Mouse (Mus musculus) MEL-GATA-1-ER (cell line): Measurements from ENCODE around the gene Pmp22.

Experiments
- DNase-seq: peaks from one replicate; pipeline ENCODE4 v3.0.0-alpha.2; 2012; ENCODE audit warnings: low read depth; ENCODE audit errors: extremely low read depth

Gene Pmp22

DNA sequence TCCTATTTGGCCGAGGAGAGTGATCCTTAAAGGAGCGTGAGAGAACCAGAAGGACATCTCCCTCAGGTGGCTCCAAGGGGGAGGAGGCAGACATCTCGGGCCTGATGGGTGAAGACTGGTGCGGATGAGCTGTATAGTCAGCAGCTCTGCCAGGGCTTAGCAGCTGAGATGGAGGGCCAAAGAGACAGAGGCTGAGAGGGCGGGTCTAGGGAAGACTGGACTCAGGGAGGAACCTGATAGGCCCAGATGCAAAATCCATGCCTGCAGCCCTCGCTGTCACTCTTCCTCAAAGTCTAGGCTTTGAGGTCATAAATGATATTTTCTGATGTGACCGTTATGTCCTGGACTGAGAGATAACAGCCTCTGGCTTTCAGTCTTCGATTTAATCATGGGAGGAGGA lies 1.8 kb upstream of the Pmp22 start:
- DNase-seq = no peak

DNA sequence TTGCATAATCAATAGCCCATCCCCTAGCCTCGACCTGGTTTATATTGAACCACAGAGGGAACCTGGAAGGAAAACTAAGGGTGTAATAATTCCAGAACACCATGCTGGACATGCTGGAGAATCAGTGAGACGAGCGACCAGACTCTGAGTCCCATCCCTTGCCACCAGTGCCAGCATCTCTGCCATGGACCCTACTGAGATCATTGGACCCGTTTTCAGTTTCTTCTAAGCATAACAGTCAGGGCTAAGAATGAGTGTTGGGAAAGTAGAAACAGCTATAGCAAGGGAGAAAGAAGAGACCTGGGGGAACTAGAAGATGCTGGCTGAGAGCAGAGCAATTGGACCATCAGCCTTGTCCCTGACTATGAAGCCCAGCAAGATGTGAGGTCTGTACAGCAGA lies 1.3 kb upstream of the Pmp22 start:
- no peak for DNase-seq

DNA sequence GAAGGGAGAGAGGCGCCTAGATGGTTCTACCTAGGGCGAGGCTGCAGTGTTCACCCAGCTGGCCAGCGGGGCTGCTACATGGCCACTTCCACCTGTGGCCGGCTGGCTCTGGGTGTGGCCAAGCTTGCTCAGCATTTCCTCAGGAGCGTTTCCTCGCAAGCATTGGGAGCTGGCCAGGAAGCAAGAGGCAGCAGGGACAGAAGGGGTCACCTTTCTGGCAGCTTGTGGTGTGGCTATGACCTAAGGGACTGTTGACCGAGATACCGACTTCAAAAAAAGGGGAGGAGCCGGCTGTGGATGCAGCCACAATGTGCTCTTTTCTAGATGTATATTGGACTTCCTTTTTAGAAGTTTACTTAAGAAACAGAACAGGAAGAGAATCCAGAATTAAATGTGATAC lies 593 bp downstream of the Pmp22 start:
- DNase-seq = no peak

DNA sequence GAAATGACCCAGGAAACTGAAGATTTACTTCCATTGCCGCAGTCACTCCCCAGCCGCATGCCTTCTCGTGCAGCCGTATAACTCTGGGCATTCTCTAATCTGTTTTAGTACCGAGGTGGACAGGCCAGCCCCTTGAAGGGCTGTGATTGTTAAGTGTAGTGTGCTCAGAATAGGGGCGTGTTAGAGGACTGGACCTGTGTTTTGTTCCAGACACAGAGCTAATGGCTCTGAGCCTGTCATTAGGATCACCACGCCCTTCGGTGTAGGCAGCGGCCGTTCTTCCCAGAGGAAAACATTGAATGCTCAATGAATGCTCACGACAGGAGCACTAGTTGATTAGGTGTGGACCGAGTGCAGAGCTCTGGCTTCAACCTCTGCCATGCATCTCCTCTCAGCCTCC lies 1.1 kb downstream of the Pmp22 start:
- no peak for DNase-seq

DNA sequence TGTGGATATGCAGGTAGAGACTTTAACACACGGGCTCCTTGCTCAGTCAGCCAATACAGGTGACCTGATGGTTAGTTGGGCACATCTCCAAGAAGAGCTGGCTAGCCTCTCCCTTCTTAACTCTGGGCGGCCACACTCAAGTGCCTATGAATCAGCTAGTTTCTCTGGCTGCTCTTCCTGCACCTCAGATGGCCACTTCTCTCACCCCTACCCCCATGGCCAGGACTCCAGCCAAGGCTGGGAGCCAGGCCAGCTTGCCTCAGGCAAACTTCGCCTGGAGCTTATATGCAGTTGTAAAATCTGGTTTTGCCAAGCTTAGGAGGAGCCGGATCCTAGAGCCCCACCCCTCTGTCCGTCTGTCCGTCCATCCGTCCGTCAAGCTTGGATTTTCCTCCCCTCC lies 1.7 kb downstream of the Pmp22 start:
- no peak for DNase-seq

DNA sequence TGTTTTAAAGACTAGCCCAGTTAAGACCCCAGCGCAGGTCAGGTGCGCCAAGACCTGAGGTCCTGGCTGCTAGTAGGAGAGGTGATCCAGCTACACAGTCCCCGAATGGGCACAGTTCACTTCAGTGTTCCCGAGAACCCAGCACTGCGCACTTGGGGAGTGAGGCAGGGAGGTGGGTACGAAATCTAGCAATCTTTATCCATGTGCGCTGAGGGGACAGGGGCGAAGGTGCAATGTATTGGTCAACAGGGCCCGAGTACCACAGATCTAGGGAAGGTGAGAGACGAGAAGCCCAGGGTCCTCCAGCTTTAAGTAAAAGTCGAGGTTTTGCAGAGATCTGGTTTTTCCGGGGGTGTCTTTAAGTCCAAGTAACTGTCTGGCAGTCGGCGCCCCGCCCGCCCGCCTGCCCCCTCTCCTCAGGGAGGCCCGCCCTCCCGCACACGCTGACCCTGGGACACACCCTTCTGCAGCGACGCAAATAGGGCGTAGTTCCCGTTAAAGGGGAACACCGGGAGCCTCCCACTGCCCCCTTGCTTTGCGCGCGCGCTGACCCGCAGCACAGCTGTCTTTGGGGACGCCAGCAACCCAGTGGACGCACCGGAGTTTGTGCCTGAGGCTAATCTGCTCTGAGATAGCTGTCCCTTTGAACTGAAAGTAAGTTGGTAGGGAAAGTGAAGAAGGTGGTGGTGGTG lies 2.4 kb downstream of the Pmp22 start:
- DNase-seq = no peak

DNA sequence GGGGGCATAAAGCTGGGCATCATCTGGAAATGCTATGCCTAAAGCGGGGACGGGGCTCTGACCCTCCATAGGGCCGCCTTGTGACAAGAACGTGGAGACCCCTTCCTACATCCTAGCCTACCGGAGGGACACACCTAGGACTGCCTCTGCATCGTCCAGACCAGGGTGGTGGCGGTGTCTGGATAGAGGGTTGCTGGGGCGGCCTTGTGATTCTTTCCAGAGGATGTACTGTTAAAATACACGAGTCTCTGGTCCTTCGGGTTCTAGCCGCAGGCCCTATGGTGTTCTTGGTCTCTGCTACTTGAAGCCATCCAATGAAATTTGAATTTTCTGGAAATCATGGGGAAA lies 2.9 kb downstream of the Pmp22 start:
- DNase-seq = no peak

DNA sequence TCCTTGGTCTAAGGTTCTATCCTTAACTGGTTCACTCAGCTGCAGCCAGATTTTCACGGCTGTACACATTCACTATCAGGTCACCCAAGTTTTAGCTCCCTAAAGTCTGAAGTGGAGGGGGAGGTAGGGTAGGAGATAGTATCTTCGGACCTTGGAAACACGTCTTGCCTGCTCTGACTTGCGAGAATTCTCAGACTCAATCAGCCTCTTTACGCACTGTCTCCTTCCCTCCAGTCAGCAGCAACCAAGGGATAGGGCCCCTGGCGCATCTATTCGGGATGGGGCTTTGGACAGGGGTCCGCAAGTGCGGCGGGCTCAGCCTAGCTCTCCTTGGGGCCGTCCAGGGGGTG lies 3.3 kb downstream of the Pmp22 start:
- DNase-seq = no peak

DNA sequence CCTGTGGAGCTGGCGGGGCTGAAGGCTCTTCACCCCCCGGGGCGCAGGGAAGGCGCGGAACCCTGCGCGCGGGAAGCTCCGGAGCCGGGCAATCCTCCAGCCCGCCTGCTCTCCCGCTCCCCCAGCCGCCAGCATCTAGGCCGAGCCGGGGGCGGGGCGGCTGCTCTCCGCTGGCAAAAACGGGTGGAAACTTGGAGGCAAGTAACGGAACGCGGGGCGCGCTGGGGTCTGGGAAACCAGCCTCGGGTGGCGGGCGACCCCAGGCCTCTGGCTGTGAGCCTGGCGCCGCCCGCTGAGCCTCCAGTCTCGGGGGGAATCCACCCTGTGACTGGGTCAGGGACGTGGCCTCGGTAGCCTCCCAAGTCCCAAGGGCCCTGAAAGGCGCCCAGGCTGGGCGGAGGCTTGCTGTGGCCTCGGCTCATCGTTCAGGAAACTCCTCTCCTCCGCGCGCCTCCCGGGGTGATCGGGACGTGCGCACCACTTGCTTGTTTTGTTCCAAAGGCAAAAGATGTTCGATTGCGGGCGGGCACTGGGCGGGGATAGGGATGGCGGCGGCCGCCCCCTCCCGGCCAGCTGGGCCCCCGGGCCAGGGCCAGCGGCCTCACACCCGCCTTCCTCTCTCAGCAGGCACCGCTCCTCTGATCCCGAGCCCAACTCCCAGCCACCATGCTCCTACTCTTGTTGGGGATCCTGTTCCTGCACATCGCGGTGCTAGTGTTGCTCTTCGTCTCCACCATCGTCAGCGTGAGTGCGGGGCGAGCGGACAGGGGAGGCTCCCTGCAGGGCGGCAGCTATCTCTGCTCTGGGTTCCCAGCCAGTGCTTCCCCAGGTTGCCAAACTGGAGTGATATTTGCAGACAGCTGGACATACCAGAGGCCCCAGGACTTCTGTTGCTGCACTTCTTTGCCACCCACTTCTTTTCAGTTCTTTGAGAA lies 4.0 kb downstream of the Pmp22 start:
- no peak for DNase-seq

DNA sequence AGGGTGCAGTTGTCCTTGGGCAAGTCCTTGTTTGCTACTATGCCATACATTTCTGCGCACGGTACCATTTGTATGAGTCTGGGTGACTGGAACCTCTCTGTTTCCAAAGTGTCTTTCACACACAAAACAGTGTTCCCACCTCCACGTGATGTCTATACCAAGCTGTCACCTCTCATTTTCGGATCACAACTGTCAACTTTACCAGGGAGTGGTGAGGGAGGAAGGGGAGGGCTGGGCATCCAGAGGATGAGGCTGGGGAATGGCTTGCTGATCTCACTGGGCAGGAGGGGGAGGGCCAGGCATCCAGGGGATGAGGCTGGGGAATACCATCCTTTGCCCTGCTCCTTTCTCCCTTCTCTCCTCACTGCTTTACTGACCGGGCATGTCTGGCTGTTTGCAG lies 5.2 kb downstream of the Pmp22 start:
- no peak for DNase-seq

DNA sequence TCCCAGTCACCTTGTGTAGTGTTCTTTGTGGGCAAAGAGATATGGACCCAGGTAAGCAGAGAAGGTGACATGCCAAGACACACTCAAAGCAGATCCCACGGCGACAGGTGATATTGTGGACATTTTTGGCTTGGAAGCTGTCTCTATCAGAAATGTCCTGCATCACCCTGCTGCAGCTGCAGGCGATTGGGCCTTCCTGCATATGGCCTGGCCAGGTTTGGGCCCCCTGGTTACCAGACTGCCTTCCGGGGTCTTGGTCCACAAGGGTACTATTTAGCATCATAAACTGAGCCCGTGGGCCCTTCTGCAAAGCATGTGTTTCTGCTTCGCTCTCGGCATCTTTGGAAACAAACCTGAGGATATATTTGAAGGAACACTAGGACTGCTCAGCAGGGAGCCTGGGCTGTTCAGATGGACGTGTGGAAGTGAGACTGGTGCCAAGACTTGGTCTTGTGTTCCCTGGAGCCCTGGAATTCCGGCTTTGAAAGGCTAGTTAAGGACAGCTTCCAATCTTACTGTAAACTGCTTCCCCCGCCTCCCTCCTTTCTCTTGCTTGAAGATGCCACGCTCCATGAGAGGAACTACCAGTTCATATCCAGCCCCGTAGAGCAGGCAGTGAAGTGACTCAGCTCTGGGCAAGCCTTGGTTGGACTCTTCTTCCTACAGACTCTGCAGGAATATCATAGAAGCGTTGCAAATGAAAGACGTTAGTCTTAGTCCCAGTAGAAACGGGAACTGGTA lies 6.1 kb downstream of the Pmp22 start:
- DNase-seq = no peak

DNA sequence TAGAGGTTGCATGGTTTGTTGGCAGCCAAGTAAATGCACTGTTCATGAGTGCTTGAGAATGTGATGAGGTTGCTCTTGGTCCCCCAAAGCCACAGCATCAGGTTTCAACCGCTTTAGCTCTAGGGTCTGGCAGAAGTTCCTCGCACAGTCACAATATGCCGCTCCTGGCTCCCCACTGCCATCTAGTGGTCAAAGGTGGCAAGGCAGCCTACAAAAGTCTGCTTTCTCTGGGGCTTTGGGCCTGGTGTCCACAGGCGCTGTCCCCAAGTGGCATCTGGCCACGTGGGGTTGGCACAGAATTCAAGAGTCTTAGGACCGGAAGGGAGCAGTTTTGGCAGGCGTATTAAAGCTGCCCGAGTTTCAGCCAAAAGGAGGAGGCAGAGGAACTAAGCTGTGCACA lies 6.8 kb downstream of the Pmp22 start:
- peak; percentile 22 for DNase-seq

DNA sequence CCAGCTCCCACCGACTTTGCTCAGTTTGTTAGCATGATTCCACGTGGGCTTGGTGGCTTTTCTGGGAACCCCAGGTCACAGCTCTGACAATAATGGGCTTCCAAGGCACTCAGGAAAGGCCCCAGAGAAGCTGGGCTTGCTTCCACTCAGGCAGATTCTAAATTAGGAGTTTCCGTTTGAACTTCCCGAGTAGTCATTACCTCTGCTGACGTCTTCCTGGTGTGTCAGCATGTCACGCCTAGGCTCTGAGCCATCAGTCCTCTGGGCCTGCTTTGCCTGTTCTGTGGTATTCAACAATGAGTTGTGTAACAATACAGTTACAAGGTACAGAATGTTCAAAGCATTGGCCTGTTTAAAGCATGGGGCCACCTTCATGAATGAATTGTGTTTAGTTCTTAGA lies 7.4 kb downstream of the Pmp22 start:
- DNase-seq = no peak

DNA sequence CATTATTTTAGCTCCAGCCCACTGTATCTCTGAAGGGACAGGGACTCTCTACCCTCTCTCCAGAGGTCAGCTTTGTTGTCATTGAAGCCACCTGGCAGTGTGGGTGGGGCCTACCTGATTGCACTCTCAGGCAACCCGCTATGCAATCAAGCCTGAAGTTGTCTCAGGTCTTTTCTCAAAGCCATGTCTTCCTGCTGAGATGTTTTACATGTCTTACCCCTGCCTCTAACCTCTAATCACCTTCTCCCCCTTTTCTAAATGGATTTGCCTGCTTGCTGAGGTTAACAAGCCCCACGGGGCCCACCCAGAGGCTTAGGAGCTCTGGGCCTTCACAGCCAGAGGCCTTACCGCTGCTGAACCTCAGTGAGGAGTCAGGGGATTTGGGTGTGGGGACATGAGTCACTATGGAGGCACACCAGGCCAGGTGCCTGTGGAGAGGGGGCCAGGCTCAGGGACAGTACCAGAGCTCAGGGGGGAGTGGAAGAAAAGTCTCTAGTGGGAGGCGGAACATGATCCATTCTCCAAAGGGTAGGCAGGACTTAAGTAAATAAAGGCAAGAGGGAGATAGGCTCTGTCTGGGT lies 8.1 kb downstream of the Pmp22 start:
- DNase-seq = no peak

DNA sequence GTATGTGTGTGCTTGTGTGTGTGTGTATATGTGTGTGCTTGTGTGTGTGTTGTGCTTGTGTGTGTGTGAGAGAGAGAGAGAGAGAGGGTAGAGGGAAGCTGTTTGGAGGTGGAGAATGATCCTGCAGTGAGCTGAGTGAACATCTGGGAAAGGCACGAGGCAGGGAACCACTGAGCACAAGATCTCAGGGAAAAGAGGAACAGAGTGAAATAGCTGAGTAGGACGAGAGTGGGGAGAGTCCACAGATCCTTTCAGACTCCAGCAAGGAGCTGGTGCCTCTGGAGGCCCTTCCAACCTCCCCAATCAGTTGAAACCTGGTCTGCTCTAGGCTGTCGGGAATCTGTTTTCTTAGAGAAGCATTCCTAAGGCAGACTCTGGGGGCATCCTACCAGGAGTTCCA lies 10.0 kb downstream of the Pmp22 start:
- no peak for DNase-seq

DNA sequence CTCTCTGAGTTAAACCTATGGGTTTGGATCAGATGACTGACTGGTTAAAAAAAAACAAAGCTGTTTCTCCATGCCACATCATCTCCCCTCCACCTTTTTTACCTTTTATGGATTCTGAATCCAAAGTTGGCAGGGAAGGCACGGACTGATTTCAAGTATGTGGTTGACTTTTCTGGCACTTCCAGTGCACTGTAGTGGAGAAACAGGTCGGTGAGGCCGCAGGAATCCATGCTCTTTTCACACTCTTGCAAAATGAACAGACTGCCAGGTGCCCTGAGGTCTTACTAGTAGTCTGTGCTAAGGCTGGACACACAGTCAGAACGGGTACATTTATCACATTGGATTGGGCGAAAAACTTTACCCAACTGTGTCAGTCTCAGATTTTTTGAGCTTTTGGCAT lies 13.5 kb downstream of the Pmp22 start:
- DNase-seq = no peak

DNA sequence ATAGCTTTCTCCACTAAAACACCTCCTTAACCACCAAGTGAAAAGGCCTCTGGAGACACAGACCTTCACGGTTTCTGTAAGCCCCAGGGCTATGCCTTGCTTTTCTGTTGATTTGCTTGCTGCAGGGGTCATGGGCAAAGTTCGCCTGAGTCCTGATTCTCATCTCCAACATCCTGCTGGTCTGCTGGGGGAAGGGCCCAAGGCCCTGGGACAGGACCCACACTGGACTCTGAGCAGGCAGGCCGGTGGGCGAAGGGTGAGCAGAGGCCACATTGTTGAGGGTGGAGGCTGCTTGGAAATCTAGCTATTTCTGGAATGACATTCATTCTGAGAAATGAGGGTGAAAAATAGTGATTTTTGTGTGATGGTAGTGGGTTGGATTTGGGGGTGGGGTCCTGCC lies 14.0 kb downstream of the Pmp22 start:
- no peak for DNase-seq

DNA sequence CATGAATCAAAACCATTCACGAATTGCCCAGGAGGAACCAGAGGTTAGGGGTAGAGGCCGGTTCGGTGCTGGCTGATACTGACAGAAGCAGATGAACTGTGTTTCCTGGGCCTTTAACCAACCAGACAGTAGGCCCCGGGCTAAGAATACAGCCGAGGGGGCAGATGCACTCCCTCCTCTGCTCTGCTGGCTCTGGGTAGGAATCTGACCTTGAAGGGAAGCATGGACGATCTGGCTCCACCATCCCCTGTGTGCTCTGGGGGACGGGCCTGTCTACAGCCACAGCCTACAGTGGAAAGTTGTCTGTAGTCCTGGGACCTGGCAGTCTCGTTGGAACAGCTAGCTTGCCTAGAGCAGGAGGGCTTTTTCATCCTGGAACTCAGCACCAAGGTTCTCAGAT lies 14.7 kb downstream of the Pmp22 start:
- no peak for DNase-seq

DNA sequence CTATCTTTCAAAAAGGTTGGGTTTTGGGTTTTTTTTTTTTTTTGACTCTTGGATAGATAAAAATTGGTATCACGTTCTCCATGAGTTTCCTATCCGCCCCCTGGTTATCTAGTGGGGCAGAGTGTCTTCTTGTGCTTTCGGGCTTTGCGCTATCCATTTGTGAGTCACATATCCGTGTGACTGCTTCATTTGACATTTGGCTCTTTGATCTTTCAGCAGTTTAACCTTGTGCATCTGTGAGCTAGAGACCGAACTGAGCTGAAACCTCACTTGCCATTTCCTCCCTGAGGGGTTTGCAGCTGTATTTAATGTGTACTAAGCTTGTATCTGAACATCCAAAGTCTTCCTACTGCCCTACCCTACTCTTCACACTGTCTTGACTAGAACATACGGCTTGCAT lies 17.8 kb downstream of the Pmp22 start:
- DNase-seq = peak; percentile 19

DNA sequence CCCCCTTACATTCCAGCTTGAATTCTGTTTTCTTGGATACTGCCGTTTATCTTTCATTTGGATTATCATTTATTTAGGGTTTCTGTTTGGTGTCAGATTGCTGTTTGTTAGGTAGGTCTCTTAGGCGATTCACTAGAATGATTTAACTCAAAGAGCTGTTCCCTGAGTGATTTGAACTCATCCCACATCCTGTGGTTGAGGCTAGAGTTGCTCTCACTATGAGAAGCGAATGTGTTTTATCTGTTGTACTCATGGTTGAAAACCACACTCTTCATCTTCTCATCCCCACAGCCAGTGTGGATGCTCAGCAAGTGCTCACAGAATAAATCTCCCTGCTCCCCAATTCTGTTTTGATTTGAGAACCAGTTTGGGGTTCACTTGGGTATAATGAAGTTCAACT lies 19.5 kb downstream of the Pmp22 start:
- DNase-seq = no peak

DNA sequence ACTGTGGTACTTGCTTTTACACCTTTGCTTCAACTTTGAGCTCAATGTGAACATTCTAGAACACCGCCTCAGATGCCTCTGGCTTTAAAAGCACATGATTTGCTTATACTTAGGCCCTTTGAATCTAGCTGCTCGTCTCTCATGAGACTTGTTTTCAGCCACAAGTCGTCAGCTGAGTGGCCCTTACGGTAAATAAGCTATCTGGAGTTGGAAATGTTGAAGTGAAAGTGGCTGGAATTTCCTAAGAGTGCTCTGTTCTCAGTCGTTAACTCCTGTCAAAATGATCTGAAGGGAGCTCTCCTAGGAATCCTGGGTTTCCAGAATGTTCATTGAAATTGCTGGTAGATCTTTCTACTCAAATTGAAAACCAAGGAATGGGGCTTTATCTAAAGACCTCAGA lies 23.1 kb downstream of the Pmp22 start:
- no peak for DNase-seq

DNA sequence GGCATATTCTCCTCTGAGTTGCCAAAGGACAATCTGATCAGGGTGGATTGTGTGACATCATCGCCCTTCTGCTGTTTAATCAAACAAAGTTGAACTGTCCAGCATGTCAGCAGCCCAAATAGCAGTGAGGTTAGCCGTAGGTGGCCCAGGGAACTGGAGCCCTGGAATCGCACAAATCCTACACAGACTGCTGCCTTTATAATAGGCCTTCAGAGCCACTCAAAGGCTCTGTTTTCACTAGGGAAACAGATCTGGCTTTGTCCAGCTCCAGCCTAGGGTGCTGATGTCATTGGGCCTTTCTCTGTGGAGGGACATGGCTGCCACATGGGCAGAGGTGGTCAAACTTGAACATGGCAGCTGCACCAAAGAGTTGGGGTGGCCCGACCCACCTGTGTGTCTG lies 28.3 kb downstream of the Pmp22 start:
- no peak for DNase-seq
